Mouse (Mus musculus) right cerebral cortex, postnatal 4 days (tissue): Measurements from ENCODE around the gene Urb2.
"Not testable (repeated sequence)": the region's sequence is repeated elsewhere in the genome, so short reads cannot be mapped to it uniquely, and the experiment has no call there.

Experiments
- DNase-seq: peaks from one replicate; pipeline ENCODE4 v3.0.0-alpha.2; 2022

Gene Urb2

GRCm38 (mm10) chr8:124021237-124022227, at the start of gene Urb2, which contains the start of gene Taf5l:
Gene Urb2, plus strand, starts transcription at chr8:124021508.
Gene Taf5l, minus strand, starts transcription at chr8:124021397.
- DNase-seq = peak; percentile 88

GRCm38 (mm10) chr8:123973495-123973894, 47.8 kb upstream of the Urb2 start:
- DNase-seq = no peak

DNA sequence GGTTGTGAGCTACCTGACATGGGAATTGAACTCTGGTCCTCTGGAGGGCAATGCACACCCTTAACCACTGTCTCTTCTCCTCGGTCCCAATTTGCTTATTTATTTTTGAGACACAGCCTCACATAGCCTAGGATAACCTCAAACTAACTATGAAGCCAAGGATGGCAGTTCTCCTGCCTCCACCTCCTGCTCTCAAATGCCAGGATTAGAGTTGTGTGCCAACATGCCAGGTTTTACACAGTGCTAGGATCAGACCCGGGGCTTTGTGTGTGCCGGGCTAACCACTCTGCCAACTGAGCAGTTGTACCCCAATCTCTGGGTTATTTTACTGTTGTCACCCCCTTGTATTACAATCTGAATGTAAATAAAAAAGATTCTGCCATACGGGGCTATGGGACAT, 43.8 kb upstream of the Urb2 start:
- DNase-seq = no peak

GRCm38 (mm10) chr8:123978166-123978838, 43.0 kb upstream of the Urb2 start:
- DNase-seq = no peak

GRCm38 (mm10) chr8:123978926-123979325, 42.4 kb upstream of the Urb2 start:
- DNase-seq = no peak

DNA sequence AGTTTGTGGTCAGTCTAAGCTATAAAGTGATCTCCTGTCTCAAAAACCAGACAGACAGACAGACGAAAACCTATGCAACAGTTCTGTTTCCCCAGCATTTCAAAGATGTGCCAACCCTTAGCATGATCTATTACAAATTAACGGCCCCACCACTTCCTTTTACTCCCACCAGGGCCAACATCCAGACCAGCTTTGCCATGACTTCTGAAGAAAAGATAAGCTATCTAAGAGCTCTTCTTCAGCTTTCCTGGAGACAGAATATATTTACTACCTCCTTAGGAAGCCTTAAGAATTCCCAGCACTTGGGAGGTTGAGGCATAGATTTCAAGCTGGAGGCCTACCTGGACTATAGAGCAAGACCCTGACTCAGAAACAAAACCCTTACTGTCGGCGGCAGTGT, 41.1 kb upstream of the Urb2 start:
- DNase-seq = no peak

GRCm38 (mm10) chr8:123981674-123982073, 39.6 kb upstream of the Urb2 start:
- peak; percentile 34 for DNase-seq

- DNase-seq = peak; percentile 42
These were observed 39.0 kb upstream of the Urb2 start for GRCm38 (mm10) chr8:123982291-123982793.

DNA sequence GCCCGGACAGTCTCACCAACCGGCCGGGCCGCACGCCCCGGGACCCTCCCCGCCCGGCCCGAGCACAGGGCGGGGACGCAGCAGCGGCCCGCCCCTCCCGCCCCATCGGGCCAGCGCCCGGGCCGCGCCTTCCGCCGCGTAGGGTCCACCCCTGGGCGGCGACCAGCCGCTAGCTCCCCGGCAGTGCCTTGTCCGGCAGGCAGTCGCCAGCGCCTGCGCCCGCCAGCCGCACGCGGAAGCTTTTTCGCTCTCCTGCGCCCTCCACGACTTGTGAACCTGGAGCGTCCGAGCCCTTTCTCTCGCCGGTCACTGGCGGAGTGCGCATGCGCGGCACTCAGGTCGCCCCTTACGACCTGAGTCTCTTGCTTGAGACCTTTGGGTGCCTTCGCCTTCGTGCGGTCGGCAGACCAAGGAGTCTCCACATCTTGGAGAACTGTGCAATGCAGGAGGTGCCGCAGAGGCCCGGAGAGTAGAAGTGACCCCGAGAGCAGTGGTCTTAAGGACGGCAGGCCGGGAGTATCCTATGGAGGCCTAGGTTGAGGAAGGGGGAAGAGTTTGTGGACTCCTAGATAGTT, 38.4 kb upstream of the Urb2 start, which contains the start of gene Abcb10:
TSS of gene Abcb10 (minus strand) at position 297 of the 575 bp plus-strand sequence.
- peak; percentile 67 for DNase-seq

DNA sequence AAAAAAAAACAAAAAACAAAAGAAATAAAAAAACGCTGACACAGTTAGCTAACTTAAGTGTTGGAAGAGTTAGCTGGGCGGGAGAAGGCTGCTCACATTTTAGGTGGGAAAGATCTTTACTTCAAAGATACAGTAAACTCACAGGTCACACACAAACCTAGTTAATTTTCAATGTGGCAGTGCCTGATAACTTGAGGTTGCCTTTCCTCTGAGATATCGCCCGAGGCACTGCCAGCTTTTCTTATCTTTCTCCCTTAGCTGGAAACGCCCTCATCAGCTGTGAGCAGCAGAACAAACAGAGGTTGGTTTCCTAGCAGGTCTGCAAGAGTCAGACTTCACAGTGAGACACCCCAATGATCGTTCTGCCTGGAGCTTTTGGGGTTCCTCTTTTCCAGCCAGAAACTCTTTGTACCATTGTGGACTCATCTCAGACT, 32.7 kb upstream of the Urb2 start:
- DNase-seq = no peak

- DNase-seq = no peak
These were observed 32.2 kb upstream of the Urb2 start for GRCm38 (mm10) chr8:123989128-123989527.

GRCm38 (mm10) chr8:123990277-123991049, 30.8 kb upstream of the Urb2 start:
- no peak for DNase-seq

DNA sequence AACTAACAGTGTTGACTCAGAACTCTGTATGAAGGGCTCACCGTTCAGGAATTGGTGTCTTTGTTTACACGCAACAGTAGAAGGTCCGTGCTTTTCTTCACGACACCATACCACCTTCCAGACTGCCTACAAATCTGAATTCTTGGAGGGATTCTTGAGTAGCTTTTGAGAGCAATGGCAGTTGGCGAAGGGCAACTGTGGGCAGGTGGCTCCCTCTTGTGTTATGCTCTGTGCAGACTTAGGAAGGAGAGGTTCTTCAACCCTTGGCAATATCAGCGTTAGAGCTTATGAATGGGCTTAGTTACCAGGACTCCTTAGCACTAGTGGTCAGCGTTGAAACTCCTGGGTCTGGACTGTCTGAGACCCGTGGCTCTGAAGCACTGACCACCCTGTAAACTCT, 28.7 kb upstream of the Urb2 start:
- DNase-seq = no peak

DNA sequence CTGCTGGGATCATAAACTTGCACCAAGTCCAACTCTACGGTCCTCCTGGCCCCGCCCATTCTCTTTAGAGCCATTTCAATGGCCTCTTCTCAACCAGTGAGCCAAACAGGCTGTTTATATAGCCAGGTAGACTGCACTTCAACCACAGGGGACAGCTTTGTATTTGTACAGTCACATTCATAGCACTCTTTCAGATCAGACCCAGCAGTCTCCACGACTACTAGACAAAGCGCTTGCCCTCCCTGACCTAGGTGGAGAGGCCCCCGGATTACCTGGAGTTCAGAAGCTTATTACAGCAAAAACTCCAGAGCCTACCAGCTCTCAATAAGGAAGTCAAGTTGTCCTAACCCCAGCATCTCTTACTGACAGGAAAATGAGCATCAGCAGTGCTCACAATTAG, 27.7 kb upstream of the Urb2 start:
- no peak for DNase-seq

DNA sequence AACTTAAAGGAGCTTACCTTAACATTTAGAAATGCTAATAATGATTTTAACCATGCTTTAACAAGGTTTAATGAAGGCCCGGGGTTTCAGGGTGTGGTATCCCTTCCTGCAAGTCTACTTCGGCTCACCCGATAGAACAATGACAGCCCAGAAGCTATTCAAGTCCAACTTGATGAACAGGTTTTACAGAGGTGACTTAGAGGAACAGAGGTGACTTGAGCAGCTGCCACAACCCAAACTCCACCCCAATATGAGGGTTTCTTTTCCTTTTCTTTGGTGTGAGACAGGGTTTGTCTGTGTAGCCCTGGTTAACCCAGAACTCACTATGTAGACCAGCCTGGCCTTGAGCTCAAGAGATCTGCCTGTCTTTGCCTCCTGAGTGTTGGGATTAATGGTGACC, 27.3 kb upstream of the Urb2 start:
- DNase-seq = no peak

DNA sequence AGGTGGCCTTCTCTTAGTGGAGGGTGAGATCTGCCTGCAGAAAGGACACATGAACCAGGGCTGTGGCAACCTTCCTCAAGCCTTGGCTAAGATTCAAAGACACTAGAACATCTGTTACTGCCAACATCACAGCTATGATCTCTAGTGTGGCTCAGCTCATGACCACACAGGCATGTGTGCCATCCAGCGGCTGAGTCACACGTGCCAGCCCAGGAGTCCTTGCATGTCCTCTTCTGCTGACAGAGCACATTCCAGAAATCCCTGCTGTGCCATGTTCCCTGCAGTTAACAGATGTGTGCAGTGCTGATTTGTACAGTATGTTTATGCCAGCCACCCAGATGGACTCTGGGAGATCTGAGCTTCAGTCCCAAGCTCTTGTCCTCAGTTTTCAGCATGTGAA, 21.7 kb upstream of the Urb2 start:
- DNase-seq = no peak

DNA sequence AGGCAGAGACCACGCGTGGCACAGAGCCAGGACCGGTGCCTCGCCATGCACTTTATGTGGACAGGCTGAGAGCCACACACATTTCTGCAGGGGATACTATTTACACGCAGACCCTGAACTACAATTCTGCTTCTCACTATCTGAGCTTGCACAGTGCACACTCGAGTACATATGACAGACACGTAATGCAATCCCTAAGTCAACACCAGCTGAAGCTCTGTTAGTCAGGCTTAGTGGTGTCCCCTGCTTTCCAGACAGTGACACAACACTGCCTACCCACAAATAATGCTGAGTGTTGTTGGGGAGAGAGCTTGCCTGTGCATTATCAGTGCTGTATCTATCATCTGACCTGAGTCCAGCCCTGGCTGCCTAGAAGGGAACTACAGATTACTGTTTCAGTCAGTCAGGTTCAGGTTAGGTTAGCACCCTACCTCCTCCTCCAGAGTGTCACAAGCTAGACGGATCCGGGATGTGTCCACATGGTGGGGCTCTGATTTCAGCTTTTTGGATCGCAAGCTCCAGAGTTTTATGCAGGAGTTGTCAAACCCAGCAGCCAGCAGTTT, 18.7 kb upstream of the Urb2 start:
- DNase-seq = no peak

- DNase-seq = no peak
These were observed 13.5 kb upstream of the Urb2 start for GRCm38 (mm10) chr8:124007829-124008228.

DNA sequence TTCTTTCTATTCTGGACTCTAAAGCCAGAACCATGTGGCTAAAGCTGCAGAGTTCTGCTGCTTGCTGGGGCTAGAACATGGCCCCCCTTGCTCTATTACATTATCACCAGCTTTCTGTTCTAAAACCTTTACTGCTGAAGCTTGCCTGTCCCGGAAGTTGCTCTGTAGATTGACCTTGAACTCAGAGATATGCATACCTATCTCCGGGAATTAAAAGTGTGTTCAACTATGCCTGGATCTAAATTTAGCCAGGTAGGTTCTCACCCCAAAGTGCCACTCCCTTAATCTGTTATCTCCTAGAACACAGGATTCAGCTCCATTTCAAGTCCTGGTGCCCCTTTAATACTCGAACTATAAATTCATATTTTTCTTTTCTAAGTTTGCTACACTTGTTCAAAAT, 9.7 kb upstream of the Urb2 start:
- DNase-seq = no peak

- DNase-seq = no peak
These were observed 9.2 kb upstream of the Urb2 start for GRCm38 (mm10) chr8:124011989-124012586.

DNA sequence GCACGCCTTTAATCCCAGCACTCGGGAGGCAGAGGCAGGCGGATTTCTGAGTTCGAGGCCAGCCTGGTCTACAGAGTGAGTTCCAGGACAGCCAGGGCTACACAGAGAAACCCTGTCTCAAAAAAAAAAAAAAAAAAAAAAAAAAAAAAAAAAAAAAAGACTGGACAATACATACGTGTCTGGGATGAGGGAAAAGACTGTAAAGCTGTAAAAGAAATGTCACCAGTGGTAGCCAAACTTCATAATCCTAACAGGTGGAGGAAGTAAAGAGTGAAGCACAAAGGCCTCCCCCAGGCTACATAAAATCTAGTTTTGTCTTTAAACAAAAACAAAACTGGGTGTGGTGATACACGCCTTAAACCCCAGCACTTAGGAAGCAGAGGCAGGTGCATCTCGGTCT, 7.0 kb upstream of the Urb2 start:
- DNase-seq = not testable (repeated sequence)

- DNase-seq = no peak
These were observed 6.6 kb upstream of the Urb2 start for GRCm38 (mm10) chr8:124014751-124015150.
